Mouse (Mus musculus) yolk sac, embryonic 10.5 days (tissue): ENCODE data around the gene Capn9.
A peak's percentile ranks its signal among the peaks of the same experiment; 100 is the strongest.

Experiments used
- DNase-seq: peaks from one replicate; pipeline ENCODE4 v3.0.0-alpha.2; 2017; ENCODE audit warnings: low spot score

The Capn9 gene

GRCm38 (mm10) chr8:124641599-124641998, 65.7 kb downstream of the Capn9 start:
- no peak for DNase-seq

- DNase-seq = no peak
Measured at GRCm38 (mm10) chr8:124643540-124644339, 67.8 kb downstream of the Capn9 start.

GRCm38 (mm10) chr8:124648311-124648710, 72.4 kb downstream of the Capn9 start:
- DNase-seq = no peak

GRCm38 (mm10) chr8:124651776-124652175, 75.9 kb downstream of the Capn9 start:
- peak; percentile 87 for DNase-seq

GRCm38 (mm10) chr8:124652546-124652945, 76.6 kb downstream of the Capn9 start:
- DNase-seq = no peak

- DNase-seq = peak; percentile 76
Measured at GRCm38 (mm10) chr8:124653568-124654475, 77.9 kb downstream of the Capn9 start.

- DNase-seq = no peak
Measured at GRCm38 (mm10) chr8:124657961-124658360, 82.0 kb downstream of the Capn9 start.

- DNase-seq = no peak
Measured at GRCm38 (mm10) chr8:124658415-124658814, 82.5 kb downstream of the Capn9 start.

GRCm38 (mm10) chr8:124661781-124662180, 85.9 kb downstream of the Capn9 start:
- no peak for DNase-seq

GRCm38 (mm10) chr8:124662446-124663111, 86.7 kb downstream of the Capn9 start:
- no peak for DNase-seq

- peak; percentile 93 for DNase-seq
Measured at GRCm38 (mm10) chr8:124663112-124663873, 87.4 kb downstream of the Capn9 start, which contains the start of gene 2310022B05Rik. TSS of gene 2310022B05Rik (minus strand) at chr8:124663369.

- DNase-seq = no peak
Measured at GRCm38 (mm10) chr8:124663874-124664230, 87.9 kb downstream of the Capn9 start.

- no peak for DNase-seq
Measured at GRCm38 (mm10) chr8:124664414-124664813, 88.5 kb downstream of the Capn9 start.
